Mouse (Mus musculus) erythroblast, embryonic 14.5 days (primary cell): ENCODE data around the gene Gm12355.
"Not testable (repeated sequence)": the region's sequence is repeated elsewhere in the genome, so short reads cannot be mapped to it uniquely, and the experiment has no call there.

Experiments used
- GATA1 ChIP-seq: IDR thresholded peaks from 2 replicates; pipeline ENCODE4 v1.6.1; 2012; ENCODE audit warnings: low read length, inconsistent platforms, mixed read lengths
- TAL1 ChIP-seq: IDR thresholded peaks from 3 replicates; pipeline ENCODE4 v1.6.1; 2012; ENCODE audit warnings: low read length, inconsistent platforms, mixed read lengths

DNA sequence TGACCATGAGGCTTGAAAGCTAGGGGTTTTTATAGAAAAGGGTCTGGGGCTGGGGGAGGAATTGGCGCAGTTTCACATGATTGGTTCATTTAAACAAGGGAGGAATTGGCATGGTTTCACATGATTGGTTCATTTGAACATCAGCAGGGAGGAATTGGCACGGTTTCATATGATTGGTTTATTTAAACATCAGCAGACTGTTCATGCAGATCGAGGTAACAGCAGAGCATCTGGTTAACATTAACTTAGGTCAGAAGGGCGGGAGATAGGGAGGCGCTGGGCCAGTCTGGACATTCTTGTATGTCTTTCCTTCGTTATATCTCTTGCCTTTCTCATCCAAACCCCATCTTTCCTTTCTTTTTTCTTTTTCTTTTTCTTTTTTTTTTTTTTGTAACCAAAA, 1.5 kb downstream of the Gm12355 start:
- TF ChIP-seq TAL1, GATA1: not testable (repeated sequence)
